Mouse (Mus musculus) retina, embryonic 14.5 days (tissue): ENCODE measurements around the gene Sorcs3.

ENCODE experiments used
- DNase-seq: peaks from one replicate; pipeline ENCODE4 v3.0.0-alpha.2; 2015; ENCODE audit warnings: low spot score

Sorcs3 gene

DNA sequence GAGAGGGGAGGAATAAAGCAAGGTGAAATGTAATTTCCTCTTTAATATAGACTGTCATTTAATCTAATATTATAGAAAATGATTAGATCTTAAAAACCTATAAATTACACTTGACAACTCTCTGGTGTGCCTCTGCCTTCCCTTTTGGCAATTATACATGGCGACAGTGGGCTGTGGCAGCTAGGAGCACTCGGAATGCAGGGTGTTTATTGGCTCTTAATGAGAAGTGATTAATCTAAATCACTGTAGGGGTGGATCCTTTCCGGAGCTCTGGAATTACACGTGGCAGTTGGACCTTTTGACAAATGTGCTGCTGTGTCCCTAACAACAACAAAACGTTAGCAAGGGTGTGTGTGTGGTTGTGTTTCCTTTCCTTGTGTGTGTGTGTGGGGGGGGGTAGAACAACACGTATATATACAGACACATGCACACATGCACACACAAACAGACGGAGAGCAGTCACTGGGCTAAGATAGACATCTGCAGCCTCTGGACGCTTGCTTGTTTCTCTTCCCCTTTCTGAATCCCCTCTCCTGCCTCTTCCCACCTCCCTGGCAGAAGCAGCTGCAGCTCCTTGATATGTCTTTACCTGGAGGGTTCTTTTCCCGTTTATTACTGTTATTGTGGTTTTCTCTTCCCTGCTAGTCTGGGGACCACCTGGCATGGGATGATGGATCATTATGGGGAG, 318.8 kb downstream of the Sorcs3 start:
- no peak for DNase-seq

DNA sequence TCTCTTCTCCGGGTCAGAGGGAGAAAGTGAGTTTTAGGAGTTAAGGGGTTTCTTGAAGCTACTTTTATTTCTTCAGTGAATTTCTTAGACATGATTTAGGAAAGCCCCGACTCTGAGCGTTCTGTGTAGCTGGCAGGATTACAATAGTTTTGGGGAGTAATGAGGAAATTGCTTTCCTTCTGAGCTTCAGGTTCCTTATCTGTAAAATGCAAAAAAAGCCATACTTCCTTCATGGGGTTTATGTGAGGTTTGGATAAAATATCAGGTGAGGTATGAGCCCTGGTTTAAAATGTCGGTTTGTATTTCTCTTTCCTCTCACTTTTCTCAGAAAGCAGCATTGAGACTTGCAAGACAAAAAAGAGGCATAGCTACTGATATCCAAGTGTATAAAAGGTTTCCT, 327.8 kb downstream of the Sorcs3 start:
- DNase-seq = no peak

DNA sequence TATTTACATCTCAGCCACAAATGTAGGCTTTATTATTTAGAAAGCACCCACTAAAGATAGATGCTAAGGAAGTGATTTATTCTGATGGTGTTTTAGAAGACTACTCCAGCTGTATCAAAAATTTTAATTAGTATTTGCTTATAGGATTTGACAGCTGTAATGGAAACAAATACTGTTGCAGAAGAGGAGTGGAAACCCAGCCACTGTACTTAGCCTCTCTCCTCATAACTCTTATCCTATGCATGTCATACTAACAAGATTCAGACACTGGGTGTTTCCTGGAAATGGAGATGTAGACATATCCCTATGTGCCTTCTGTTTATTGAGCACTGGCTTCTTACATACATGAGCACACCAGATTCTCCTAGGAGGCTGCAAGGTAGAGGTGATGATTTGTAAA, 338.5 kb downstream of the Sorcs3 start:
- DNase-seq = no peak

DNA sequence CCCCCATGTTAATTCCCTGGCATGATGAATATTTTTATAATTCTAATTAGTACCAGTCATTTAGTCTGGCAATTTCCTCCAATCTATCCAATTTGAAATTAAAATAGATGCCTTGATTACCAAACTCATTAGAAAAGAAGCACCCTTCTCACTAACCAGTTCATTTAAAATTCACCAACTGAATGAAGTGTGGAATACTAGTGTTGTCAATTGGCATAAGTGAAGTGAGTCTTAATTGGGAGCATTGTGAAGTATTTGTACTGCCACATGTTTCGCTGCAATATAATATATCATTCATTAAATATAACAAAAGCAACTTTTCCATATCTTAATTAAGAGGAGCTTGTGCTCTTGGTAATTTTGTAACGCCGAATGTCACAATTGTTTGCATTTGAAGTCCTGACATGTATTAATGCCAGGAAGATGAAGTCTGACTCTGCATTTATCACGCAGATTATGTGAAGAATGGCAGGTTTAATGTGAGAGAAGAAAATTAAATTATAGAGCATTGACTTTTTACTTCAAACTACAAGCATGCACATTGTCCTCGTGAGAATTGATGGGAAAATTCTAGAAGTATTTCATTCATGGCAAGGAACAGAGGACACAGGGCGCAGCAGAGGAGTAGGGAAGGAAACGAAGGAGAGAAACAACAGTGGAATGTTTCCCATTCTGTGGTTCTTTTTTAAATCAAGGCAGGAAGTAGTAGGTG, 339.8 kb downstream of the Sorcs3 start:
- no peak for DNase-seq

DNA sequence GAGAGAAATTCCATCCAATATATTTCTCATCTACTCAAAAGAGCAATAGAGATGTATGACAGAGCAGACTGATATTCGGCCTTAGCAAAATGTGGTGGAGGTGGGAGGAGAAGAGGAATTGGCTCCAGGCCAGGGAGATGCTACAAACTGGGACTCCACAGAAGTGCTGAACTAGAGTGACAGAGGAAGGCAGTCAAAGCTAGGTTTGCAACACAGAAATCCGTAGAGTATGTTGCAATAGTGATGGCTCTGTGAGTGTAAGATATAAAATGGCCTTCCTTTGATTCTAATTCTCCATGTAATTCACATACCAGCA, 340.3 kb downstream of the Sorcs3 start:
- DNase-seq = no peak

DNA sequence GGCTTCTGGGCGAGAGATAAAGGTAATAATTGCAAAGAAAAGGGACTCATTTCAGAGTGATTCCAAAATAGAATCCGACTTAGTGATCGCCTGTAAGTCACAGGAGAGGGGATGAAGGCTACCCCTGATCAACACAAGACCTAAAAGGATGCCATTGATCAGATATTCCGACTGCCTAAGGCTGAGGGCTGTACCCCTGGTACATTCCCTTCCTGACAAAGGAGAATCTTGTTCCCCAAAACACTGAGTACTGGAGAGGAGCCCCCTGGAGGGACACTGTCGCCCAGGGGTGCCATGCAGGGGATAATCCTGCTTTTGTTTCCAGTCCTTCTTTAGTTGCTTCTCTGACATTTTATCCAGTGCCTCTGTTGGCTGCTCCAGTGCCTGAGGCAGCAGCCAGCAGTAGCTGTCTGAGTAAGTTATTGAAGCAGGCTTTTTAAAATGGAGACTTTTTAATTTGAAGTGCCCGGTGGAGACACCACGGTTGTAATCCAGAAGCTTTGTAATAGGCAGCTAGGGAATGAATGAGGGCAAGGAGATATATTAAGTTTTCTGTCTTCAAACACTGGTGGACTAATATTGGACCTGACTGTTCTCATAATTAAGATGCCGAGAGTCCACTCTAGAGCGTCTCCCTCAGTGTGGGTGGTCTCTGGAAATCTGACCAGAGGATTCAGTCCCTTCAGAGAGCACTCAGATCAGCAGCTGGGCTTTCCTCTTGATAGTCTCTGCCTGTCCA, 342.5 kb downstream of the Sorcs3 start:
- DNase-seq = peak; percentile 63

DNA sequence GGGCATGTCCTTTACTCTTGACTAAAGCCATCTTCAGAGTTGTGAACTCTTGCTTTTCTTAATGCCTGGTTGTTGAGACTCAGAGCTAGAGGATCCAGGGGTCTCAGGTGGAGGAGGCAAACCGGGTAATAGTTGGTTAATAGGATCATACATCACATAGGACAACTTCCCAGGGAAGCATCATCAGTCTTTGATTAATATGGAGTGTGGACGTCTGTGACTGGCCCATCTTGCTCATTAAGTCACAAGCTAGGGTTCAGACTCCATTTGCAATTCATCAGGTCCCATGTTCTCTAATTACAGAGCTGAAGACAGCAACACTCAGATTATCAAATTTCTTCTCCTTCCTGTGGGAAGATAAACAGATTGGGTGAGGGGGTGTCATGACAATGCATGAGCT, 353.6 kb downstream of the Sorcs3 start:
- DNase-seq = no peak

DNA sequence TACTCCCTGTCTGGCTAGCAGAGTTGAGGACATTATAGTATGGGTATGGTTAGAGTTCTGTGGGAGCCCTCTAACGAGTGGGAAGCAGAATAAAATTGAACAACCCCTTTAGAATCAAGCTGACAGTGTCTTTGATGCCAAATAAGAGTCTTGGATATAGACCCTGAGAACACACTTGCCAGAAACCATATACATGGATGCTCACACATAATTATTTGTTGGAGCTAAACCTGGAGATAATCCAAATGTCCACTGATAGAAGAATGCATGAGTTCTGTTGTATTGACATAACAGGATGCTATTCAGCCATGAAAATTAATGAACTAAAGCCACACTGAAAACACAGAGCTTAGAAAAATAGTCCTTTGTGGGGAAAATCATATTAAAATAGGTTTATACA, 369.9 kb downstream of the Sorcs3 start:
- no peak for DNase-seq

DNA sequence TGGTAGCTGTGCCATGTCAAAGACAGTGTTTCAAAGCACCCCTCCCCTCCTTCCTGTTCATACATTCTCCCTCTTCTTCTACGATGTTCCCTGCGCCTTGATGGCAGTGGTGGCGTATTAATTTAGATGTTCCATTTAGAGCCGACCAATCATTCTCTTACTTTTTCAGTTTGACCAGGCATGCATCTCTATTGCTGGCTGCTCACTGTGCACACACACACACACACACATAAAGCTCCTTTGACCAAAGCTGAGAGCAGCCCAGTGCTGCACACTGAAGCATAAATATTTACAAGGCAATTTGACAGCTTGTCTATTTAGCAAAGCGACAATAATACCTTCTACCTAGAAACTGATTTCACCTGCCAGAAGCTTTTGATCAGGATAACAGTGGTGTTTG, 371.3 kb downstream of the Sorcs3 start:
- no peak for DNase-seq

DNA sequence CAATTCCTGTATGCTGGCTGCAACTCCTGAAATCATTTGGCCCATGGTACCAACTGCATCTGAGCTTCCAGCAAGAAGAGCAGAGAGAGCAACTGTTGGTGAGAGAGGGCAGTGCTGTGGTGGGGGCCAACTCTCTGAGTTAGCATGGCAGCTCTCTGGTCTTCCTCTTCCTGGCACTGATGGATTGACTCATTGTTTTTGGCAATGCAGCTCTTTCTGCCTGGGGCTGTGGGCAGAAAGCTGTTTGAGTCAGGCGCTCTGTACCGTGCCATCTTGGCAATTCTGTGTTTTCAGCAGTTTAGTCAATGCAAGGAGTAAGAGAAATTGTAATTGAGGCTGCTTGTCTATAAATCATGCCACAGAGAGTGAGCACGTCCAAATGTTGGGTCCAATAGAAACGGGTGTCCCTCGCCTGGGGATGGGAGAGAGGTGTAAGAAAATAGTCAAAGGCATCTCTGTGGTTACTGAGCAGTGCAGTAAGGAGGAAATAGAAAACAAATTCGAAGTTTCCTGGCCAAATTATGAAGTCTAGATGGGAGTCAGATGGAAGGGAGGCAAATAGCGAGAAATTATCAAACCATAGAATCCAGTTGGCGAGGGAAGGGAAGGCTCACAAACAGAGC, 379.2 kb downstream of the Sorcs3 start:
- DNase-seq = no peak

DNA sequence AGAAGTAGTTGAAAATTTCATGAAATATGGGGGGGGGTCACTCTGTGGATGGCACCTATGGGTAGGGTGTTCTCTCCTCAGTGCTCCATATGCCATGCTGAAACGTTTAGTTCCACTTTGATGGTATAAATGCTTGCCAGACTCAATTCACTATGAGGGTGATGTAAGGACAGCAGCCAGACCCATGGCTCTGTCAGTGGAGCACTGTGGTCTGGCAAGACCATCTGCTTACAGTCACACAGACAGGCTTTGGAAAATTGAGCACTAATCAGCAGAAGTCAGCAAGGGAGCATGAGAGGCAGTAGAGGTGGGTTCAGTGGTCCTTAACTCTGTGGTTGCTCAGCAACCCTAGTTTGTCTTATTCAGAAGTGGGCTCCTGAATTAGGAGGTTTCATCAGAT, 411.1 kb downstream of the Sorcs3 start:
- DNase-seq = no peak

DNA sequence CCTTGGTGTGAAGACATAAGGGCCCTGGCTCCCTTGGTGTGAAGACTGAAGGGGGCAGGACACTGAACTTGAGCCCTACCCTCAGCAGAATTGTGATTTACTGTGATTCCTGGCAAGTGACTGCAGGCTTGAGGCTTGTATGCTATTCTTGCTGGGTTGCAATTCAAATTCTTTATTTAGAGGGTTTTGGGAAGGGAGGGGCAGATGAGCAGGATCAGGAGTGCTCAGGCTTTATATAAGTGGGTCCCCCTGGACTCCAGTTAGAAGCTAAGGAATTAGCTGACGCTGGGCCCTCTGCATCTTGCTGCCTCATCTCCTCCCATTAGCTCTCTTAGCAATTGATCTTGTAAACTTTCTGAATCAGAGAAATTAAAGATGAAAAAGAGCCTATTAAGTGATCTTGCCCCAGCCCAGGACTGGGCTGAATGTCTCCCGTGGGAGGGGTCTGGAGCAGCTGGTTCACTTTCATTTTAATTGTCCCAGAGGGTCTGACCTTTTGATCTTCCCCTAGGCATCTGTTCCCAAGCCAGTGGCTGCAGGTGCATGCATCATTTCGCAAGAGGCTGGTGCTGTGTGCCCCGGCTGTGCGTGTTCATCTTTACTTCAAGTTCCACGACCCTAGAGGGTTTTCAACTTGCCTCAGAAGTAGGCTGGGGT, 425.0 kb downstream of the Sorcs3 start:
- DNase-seq = peak; percentile 17

DNA sequence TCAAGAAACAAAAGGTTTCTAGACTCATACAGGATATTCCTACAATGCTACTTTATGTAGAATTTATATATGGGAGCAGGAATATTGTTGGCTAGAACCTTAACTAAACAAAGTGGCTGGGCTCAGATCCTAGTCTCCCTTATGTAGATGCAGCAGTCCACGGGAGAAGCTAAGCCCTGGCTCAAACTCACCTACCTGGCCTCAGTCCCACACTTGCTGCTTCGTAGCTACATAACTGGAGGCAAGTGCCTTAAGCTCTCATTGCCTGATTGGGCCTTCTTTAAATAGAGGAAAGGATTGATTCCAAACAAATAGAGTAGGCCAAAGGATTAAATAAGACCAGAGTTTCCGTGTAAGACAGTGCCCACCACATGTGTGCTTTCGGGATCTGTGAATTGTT, 436.7 kb downstream of the Sorcs3 start:
- DNase-seq = no peak

DNA sequence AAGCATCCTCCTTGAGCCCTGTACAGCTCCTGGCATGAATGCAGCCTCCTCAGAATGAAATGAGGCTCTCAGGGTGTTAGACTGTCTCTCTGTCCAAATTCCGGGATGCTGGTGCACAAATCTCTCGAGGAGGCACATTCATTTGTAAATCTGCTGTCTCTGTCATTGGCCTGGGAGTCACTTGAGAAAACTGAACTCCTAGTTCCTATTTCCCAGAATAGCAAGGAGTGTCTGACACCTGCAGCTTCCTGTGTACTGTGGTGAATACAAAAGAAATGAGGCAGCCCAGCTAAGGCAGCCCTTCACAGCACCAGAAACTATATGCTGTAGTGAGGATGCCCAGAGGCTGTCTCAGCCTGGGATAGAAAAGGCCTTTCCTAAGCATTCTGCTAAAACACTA, 444.1 kb downstream of the Sorcs3 start:
- no peak for DNase-seq

DNA sequence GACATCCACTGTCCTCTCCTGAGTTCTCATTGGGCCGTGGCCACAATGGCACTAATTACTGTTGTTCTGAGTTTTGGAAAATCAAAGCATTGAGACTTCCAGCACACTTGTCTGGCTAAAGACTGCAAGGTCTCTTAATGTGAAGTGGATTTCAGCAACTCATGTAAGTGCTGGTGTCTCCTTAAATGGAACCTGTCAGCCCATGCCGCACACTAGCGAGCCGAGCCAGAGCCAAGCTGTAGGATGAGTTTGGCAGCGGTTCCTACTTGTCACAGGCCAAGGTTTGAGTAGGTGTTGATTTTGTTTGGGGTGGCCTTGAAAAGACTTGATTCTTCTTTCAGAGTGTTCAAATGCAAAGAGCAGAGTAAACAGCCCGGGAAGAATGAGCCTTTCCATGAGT, 445.8 kb downstream of the Sorcs3 start:
- DNase-seq = no peak

DNA sequence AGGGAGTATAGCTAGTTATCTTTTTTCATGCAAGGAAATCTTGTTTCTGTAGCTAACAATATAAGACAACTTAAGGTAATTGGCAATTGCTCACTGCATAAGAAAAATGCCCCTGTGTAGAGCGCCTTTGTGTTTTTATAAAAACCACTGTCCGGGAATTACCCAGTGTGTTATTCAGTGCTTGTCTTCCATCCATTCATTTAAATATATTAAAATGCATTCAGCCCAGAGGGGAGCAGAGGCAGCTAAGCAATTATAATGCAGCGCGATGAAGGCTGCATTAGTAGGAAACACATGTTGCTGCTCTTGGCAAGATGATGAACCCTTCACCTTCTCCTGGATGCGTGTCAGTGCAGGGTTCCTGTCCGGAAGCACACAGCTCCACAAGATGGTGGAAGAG, 454.4 kb downstream of the Sorcs3 start:
- no peak for DNase-seq

DNA sequence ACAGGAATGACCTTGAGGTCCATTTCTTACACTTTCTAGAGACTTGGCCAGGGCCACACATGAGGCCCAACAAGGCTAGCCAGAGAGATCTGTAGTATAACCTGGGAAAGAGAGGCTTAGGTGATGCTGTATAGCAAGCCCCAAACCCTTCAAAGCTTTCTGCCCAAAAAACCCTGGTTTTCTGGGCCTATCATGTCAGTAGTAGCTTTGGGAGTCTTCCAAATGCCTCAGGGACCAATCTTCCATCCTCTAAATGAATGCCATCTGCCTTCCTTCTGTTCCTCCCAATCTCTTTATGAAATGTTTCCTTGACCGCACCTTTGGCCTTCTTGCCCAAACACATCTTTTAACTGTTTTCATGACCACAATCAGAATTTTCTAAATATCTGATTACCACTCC, 474.1 kb downstream of the Sorcs3 start:
- no peak for DNase-seq

DNA sequence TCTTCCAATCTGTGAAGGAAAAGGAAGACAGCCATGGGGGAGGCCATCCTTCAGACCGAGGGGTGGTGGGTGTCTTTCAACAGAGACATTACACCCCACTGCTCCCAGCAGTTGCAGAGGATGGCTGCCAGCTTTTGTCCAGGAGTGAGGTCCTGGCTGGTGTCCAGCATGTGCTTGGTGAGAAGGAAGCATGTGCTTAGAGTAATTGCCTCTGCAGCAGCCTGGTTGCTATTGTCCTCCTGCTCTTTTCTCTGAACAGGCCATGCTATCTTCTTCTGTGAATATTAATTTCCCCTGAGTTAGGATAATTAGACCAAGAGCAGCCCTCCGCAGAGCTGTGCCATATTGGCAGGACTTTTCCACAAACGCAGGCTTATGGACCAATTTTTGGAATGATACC, 476.7 kb downstream of the Sorcs3 start:
- no peak for DNase-seq

DNA sequence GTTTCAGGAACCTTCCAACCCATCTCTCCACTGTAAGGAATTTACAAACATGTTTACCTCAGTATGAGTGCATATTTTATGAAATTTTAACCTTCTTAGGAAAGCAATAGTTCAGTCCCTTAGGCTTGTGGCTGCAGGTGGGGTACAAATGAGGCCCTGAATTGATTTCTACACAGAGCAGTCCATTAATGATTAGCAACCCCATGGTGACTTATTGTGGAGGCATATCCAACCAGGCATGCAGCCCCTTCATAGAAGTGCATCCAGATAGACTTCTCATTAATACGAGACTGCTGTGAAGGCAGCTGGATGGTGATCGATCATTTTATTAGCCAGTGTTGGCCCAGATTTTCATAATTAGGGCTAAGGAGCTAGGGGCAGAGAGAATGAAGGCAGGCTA, 480.5 kb downstream of the Sorcs3 start:
- DNase-seq = peak; percentile 10

DNA sequence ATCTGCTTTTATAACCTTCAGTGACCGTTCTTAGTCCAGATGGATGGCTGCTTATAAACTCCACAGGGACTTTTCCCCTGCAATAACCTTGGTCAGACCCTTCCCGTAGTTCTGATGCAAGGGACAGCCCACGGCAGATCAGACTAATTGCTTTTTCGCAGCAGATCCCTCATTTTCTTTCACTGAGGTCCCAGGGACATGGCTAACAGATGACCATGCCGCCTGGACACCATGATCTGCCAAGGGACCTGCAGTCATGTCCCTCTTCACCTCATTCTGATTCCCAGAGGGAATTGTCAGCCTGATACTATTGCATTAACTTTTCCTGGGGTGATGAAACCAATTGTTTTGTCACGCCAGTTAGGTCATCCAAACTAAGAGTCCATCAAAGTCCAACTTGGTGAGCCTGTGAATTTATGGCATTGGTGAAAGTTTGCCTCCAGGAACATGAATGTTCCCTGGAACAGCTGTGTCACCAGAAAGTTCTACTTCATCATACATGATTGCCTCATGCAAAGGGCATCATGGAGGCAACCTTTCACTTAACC, 494.4 kb downstream of the Sorcs3 start:
- no peak for DNase-seq

DNA sequence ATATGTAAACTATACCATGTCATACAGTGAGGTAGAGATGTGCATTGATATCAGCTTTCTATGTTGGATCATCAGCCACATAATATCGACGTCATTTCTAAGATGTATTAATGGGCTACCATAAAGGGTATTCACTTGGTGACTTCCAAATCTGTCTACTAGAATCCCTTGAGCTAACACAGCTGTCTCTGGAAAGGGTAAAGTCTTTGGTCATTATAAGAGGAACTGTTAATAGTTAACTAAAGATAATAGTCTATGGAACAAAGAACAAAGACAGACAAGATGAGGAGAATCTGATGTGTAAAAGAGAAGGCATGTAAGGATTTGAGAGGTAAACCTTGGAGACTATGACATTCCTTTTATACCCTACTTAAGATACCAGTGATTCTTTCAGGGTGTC, 497.9 kb downstream of the Sorcs3 start:
- DNase-seq = no peak

DNA sequence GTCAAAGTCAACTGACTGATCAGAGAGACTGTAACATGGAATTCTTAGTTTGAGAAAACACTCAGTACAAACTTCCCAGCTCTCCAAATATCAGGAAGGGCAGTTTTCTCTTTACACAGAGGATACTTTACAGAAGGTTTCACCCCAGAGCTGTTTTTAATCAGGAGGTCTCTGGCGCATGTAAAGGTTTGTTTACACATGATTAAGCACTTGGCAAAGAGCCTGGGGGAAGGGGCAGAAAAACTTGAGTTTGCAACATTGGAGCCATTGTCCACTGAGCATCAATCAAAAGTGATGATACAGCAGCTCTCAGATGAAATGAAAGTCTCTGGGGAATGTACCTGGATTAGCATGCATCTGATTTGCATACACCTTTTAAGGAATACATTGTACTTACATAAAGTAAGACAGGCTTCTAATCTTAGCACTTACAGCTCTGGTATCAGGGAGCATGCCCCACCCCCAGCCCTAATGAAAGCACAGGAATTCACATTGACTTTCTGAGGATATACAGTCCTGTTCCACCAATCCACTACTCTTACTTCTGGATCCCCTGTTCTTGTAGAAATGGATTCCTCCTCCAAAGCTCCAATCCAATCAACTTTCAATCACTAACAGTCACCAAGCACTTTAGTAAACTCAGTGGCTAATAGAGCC, 500.6 kb downstream of the Sorcs3 start:
- DNase-seq = peak; percentile 32
